Mouse (Mus musculus) hindbrain, embryonic 12.5 days (tissue): ENCODE data around the gene Spata16. TPM values are rescaled to one million over a fixed set of nuclear protein-coding genes. Genes with fewer than 3 reads are reported as not detected.

ENCODE experiments used
- ATAC-seq: fragments of 200-750 bp; cut with Nextera tagmentation; 2 replicates; pipeline ENCODE4 v1.8.0; 2017; ENCODE audit warnings: moderate TSS enrichment; ENCODE audit not compliant: low FRiP score
- H3K27ac ChIP-seq: fragments of 300-500 bp; sonication (generic); 2 replicates; pipeline ENCODE4 v1.5.1; 2016; ENCODE audit warnings: mild to moderate bottlenecking
- H3K27me3 ChIP-seq: fragments of 300-500 bp; sonication (generic); 2 replicates; pipeline ENCODE4 v1.6.1; 2016; ENCODE audit warnings: mild to moderate bottlenecking
- H3K36me3 ChIP-seq: fragments of 300-500 bp; sonication (generic); 2 replicates; pipeline ENCODE4 v1.6.1; 2016; ENCODE audit warnings: mild to moderate bottlenecking
- H3K4me1 ChIP-seq: fragments of 300-500 bp; sonication (generic); 2 replicates; pipeline ENCODE4 v1.6.1; 2016
- H3K4me2 ChIP-seq: fragments of 300-500 bp; sonication (generic); replicated peaks from 2 replicates; pipeline ENCODE4 v1.6.1; 2016; ENCODE audit warnings: mild to moderate bottlenecking
- H3K4me3 ChIP-seq: fragments of 300-500 bp; sonication (generic); 2 replicates; pipeline ENCODE4 v1.5.1; 2016; ENCODE audit warnings: mild to moderate bottlenecking
- H3K9ac ChIP-seq: fragments of 300-500 bp; sonication (generic); 2 replicates; pipeline ENCODE4 v1.6.1; 2016; ENCODE audit warnings: mild to moderate bottlenecking, moderate library complexity
- H3K9me3 ChIP-seq: fragments of 300-500 bp; sonication (generic); replicated peaks from 2 replicates; pipeline ENCODE4 v1.6.1; 2016; ENCODE audit warnings: mild to moderate bottlenecking
- WGBS: fragments of 180-500 bp; shearing (Covaris S2); methylation state at CpG from one replicate; pipeline ENCODE4 v1.1.7; 2016; 5-methylcytosine and 5-hydroxymethylcytosine counted together
- polyA plus RNA-seq: library from polyadenylated mRNA; unstranded; fragments of >200 nt; fragmentation: Nextera tagmentation; extraction: Ambion mirVana; gene quantifications from 2 replicates; pipeline ENCODE4 v1.2.1, GENCODE M21; 2016

Spata16 gene
- polyA plus RNA-seq, 1 experiment from 2014 or later, result not detected

DNA sequence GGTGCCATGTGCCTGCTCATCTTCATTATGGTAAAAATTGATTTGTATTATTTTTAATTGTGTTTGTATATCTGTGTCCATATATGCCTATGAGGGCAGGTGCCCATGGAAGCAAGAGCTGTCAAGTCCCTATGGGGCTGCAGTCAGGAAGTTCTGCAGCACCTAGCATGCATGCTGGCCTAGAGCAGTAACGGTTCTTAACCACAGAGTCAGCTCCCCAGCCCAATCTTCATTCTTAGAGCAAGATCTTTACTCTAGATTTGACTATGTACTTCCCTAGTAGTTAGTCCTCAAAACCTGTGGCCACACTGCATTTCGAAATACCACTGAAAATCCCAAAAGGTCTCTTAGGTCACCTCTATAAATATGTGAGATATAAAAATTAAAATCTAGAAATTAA is 113.1 kb downstream of the Spata16 start:
- no peak for ATAC-seq
- H3K9ac ChIP-seq, result no peak overlapping the region
- H3K9me3 ChIP-seq, result no peaks in the 10 kb centered on the region
- H3K27ac ChIP-seq, result no peak overlapping the region
- no peaks in the 10 kb centered on the region for H3K36me3 ChIP-seq
- no peaks in the 10 kb centered on the region for H3K27me3 ChIP-seq
- H3K4me2 ChIP-seq, result no peak overlapping the region
- H3K4me1 ChIP-seq, result no peaks in the 10 kb centered on the region
- WGBS, result 77% methylated on average over 2 of the region's 2 CpGs
- H3K4me3 ChIP-seq, result no peak overlapping the region

DNA sequence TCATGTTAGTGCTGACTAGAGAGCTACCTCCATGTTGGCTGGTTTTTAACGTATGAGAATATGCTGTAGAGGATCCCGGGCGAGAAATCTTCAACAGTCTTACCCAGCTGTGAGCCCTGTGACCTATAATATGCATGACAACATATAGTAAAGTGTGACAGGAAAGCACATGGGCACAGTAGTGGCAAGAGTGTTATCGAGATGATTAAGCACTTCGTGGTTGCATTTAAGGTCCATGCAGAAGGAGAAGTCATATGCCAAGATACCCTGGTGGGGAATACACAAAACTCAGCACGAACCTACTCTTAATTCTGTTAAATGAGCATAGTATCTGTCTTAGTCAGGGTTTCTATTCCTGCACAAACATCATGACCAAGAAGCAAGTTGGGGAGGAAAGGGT is 115.0 kb downstream of the Spata16 start:
- ATAC-seq, result no peak
- no peaks in the 10 kb centered on the region for H3K36me3 ChIP-seq
- H3K4me3 ChIP-seq, result no peak overlapping the region
- no peak overlapping the region for H3K27ac ChIP-seq
- 84% methylated on average over 6 of the region's 6 CpGs for WGBS
- H3K9me3 ChIP-seq, result no peaks in the 10 kb centered on the region
- H3K4me1 ChIP-seq, result no peaks in the 10 kb centered on the region
- H3K4me2 ChIP-seq, result no peak overlapping the region
- no peak overlapping the region for H3K9ac ChIP-seq
- no peaks in the 10 kb centered on the region for H3K27me3 ChIP-seq

DNA sequence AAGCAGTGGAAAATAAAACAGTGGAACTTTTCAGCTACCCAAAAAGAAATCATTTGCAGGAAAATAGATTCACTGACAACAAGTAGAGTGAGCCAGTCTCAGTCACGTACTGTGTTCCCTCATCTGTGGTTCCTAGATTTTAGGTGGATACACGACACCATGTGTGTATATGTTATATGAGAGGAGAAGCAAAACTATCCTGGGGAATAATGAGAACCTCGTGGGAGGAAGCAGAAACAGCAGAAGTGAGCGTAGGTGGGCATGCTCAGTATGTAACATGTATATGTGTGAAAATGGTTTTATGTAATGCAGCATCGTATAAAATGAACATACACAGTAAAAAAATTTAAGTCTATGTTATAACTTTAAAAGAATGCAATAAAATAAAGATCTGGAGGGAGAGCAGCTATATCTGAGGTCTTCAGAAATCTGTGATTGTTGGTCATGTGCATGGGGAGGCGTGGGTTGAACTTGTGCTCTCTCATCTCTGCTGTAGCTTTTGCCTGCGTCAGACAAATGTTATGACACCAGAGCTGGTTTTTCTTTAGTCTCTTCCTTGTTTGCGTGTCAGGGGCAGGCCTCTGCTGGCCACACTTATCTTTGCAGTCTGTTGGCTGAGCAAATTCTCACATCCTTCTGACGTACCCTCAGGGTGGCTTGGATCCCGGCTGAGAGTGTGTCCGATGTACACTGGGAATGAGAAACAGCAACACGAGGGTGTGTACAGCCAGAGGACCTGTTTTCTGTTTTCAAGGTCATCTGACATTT is 156.1 kb downstream of the Spata16 start:
- no peak overlapping the region for H3K4me3 ChIP-seq
- no peaks in the 10 kb centered on the region for H3K36me3 ChIP-seq
- no peak overlapping the region for H3K4me2 ChIP-seq
- H3K4me1 ChIP-seq, result peaks cover 6% of the 10 kb centered on the region; the same call in 1 of the 2 replicates
- no peak overlapping the region for H3K27ac ChIP-seq
- H3K9me3 ChIP-seq, result no peaks in the 10 kb centered on the region
- ATAC-seq, result no peak
- no peak overlapping the region for H3K9ac ChIP-seq
- WGBS, result 73% methylated on average over 12 of the region's 12 CpGs
- H3K27me3 ChIP-seq, result no peaks in the 10 kb centered on the region

DNA sequence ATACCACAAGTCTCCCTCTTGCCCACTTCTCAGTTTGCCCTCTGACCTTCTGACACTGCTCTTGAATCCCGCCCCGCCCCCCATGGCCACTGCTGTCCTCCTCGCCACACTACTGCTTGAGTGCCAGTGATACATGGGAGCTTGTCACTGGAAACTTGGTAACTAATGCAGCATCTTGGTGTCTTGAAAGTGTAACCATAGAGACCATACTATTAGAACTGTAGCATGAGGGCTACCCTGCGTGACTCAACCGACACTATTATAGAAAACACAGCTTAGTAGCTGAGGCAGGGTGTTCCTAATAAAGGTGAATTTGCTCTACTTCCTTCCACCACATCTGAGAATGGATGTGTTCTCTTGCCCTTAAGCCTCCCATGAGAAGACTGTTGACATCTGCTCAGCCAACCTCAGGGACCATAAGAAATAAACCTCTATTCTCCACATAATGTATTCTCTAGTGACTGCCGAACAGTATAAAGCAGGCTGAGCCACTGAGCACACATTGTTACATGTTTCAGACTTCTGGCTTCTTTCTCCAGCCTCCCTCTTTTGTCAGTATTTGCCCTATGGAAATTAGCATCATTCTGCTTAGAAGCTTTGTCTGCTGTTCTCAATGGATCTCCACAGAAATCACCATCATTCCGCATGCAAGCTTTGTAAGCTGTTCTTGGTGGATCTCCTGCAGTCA is 158.6 kb downstream of the Spata16 start:
- Histone ChIP-seq H3K4me3 (no peak overlapping the region), H3K27ac (peak overlapping the region; percentile 24; the same call in 1 of the 2 replicates), H3K4me1 (peaks cover 6% of the 10 kb centered on the region; the same call in 1 of the 2 replicates), H3K4me2 (no peak overlapping the region), H3K9me3 (no peaks in the 10 kb centered on the region), H3K27me3 (no peaks in the 10 kb centered on the region), H3K9ac (no peak overlapping the region), H3K36me3 (no peaks in the 10 kb centered on the region)
- 55% methylated on average over 7 of the region's 7 CpGs for WGBS
- peak; percentile 83 for ATAC-seq

DNA sequence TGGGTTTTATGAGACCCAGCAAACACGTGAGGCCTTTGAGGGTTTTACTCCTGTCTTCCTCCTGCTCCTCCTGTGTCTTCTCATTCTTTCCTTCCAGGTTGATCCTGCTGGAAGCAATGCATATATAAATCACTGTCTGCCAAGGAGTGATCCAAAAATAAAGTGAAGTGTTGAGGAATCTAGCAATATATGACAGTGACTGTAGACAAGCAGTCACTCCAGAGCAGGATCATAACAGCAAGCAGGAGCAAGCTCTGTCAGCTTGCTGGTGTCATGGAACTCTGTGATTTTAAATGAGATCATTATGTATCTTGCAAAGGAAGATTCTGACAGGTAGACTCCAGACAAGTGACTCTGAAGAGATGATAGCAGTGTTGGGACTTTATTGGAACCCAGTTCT is 159.5 kb downstream of the Spata16 start:
- H3K36me3 ChIP-seq, result no peaks in the 10 kb centered on the region

DNA sequence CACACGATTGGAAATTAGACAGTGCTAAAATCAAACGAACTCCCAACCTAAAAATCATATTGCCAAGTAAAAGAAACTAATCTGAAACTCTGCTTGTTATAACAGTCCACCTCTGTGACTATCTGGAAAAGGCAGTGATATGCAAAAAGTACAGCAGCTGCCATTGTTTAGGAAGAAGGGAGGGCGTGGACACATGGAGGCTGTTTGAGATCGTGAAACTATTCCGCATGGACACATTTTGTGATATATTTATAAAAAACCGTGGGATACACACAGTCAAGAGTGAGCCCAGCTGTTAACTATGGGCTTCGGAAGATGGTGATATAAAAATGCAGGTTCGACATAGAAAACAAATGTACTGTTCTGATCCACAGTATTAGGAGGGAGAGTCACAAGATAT is 176.9 kb downstream of the Spata16 start:
- no peak overlapping the region for H3K27ac ChIP-seq
- H3K4me2 ChIP-seq, result no peak overlapping the region
- H3K4me3 ChIP-seq, result no peak overlapping the region
- H3K36me3 ChIP-seq, result no peaks in the 10 kb centered on the region
- H3K9me3 ChIP-seq, result no peaks in the 10 kb centered on the region
- no peaks in the 10 kb centered on the region for H3K4me1 ChIP-seq
- no peaks in the 10 kb centered on the region for H3K27me3 ChIP-seq
- 90% methylated on average over 8 of the region's 8 CpGs for WGBS
- no peak overlapping the region for H3K9ac ChIP-seq
- no peak for ATAC-seq

More for the DNA sequence above, 159.5 kb downstream of the Spata16 start:
- no peak overlapping the region for H3K9ac ChIP-seq
- no peaks in the 10 kb centered on the region for H3K9me3 ChIP-seq
- no peak overlapping the region for H3K27ac ChIP-seq
- H3K4me3 ChIP-seq, result no peak overlapping the region
- peaks cover 6% of the 10 kb centered on the region; the same call in 1 of the 2 replicates for H3K4me1 ChIP-seq
- no peak for ATAC-seq
- no peak overlapping the region for H3K4me2 ChIP-seq
- WGBS, result 67% methylated on average over 1 of the region's 1 CpGs
- H3K27me3 ChIP-seq, result no peaks in the 10 kb centered on the region

DNA sequence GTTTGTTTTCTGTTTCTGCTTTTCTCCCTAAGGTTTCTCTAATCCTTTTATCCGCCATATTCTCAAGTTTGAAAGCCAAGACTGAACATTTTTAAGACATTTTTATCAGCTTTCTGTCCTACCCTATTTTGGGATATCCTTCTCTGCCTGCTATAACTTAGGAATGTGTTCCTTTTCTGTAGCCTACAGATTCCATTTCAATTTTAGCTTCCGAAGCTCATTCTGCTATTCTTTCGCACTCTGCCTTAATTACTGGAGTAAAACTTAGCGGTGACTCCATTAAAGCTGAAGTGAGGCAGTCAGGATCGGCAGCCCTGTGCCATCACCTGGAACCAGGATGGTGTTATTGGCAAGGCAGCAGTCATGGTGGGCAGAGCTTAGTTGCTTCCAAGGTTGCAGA is 178.3 kb downstream of the Spata16 start:
- 94% methylated on average over 5 of the region's 5 CpGs for WGBS
- Histone ChIP-seq H3K4me3 (no peak overlapping the region), H3K27me3 (no peaks in the 10 kb centered on the region), H3K27ac (no peak overlapping the region), H3K9me3 (0 out of 2 replicates have a peak, but pooled peaks cover 3% of the 10 kb centered on the region), H3K36me3 (no peaks in the 10 kb centered on the region), H3K9ac (no peak overlapping the region), H3K4me1 (no peaks in the 10 kb centered on the region), H3K4me2 (no peak overlapping the region)
- ATAC-seq, result no peak

DNA sequence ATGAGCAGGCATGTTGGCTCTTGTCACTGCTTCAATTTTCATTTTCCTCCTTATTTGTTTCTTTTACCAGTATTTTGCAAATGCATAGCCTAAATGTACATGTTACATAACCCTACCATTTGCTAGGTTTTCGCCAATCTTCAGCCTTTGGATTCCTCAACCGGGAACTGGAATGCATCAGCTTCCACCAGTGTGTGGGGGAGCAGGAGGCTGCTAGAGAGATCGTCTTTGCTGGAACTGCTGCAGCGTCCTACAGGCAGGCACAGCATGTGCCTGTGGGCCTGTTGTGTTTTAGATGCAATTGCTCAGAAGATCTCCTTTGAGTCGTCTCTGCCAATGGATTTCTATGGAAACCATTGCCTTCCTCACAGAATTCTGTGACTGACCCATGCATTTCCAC is 182.0 kb downstream of the Spata16 start:
- no peaks in the 10 kb centered on the region for H3K4me1 ChIP-seq
- ATAC-seq, result no peak
- WGBS, result 45% methylated on average over 5 of the region's 5 CpGs
- H3K4me2 ChIP-seq, result no peak overlapping the region
- H3K27ac ChIP-seq, result no peak overlapping the region
- no peak overlapping the region for H3K9ac ChIP-seq
- no peak overlapping the region for H3K4me3 ChIP-seq
- H3K9me3 ChIP-seq, result 0 out of 2 replicates have a peak, but pooled peaks cover 3% of the 10 kb centered on the region
- no peaks in the 10 kb centered on the region for H3K27me3 ChIP-seq
- H3K36me3 ChIP-seq, result no peaks in the 10 kb centered on the region

DNA sequence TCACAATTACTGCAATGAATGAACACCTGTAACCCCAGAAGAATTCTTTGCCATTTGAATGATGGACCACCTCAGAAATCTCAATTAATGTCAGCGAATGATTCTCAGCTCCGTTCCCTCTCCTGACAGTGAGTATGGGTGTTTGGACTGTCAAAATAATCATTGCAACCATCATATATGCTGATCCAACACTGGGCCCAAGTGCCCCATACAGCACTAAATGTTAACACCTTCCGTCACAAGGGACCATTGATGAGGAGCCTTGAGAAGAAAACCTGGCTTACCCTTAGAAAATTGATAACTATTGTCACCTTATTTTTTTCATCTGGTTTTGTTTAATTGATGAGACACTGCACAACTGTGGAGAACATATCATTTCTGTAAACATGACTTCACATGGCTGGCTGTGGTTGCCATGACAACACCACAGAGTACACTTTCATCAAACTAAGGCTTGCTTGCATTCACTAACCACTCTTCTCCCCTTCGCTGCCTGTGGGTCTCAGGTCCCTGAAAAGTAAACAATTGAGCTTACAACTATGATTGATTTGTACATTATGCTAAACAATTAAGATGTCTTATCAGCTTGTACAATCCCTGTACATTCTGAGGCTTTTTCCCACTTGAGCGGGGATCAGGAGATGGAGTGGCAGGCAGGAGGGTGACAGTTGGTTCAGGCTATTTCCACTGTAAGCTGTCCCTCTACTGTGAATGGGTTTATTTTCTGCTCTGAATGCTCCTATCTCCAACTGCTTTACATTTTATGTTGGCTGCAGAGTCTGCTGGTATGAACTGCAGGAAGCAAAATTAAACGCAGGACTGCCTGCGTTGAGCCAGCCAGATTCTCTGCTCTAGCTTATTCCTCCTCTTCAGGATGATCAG is 189.8 kb downstream of the Spata16 start:
- peak; percentile 57; the same call in 1 of the 2 replicates for ATAC-seq
- Histone ChIP-seq H3K4me2 (no peak overlapping the region), H3K27me3 (no peaks in the 10 kb centered on the region), H3K4me3 (no peak overlapping the region), H3K4me1 (0 out of 2 replicates have a peak, but pooled peaks cover 2% of the 10 kb centered on the region), H3K9me3 (no peaks in the 10 kb centered on the region), H3K36me3 (no peaks in the 10 kb centered on the region), H3K27ac (no peak overlapping the region), H3K9ac (no peak overlapping the region)
- WGBS, result 69% methylated on average over 7 of the region's 7 CpGs

DNA sequence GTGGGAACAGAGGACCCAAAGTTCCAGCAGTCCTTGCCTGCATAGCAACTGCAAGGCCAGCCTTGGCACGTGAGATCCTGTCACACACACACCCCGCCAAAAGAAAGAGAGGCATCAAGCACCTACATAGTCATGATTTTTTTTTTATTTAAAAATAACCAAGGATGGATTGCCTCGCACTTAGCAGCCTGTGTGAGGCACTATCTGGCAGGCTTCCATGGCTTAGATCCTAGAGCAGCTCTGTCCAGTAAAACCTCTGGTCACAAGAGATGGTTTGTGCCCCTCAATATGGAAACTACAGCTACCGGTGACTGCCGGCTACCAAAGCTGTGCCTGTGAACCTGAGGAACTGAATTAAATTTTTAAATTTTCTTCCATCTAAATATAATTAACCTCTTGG is 195.5 kb downstream of the Spata16 start:
- WGBS, result 90% methylated on average over 5 of the region's 5 CpGs
- no peak overlapping the region for H3K27ac ChIP-seq
- H3K4me1 ChIP-seq, result peaks cover 16% of the 10 kb centered on the region
- H3K4me2 ChIP-seq, result no peak overlapping the region
- no peaks in the 10 kb centered on the region for H3K9me3 ChIP-seq
- no peak overlapping the region for H3K9ac ChIP-seq
- H3K27me3 ChIP-seq, result no peaks in the 10 kb centered on the region
- no peaks in the 10 kb centered on the region for H3K36me3 ChIP-seq
- no peak for ATAC-seq
- H3K4me3 ChIP-seq, result no peak overlapping the region

DNA sequence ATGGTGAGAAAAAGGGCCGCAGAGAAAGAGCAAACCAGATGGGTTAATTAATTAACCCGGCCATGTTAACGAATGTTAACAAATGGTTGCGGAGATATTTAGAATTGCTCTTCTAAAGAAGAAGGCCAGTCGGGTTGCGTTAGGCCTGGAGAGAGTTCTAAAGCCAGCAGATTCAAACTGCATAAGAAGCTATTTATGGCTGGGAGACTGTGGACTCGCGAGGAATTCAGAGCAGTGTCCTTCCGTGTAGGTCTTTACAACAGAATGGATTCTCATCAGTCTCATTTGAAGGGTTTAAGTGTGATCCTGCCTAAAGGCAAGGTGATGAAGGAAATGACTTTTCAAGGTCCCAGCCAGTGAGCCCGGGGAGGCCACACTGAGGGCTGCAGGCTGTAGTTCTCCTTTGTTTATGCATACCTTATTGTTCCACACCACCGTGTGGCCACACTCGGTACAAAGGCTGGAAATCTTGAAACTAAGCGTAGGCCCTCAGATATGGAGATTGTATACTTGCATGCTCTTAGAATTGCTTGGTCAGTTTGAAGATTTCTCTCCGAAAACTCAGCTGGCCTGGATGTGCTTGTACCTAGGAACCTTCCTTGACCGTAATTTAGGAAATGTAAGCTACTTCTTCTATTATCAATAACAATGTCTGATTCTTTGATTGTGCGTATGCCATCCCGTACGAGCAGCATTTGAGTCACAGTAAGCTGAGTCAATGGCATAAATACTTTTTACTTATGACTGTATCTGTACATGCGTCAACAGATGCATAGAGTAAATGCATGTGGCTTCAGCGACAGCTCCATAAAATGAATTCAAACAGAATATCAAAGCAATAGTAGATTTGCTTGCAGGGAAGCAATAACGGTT is 197.0 kb downstream of the Spata16 start:
- H3K4me1 ChIP-seq, result peaks cover 16% of the 10 kb centered on the region
- H3K4me2 ChIP-seq, result no peak overlapping the region
- 0 out of 2 replicates have a peak overlapping the region, but pooled peaks have one; percentile 44 for H3K27ac ChIP-seq
- H3K27me3 ChIP-seq, result no peaks in the 10 kb centered on the region
- H3K9ac ChIP-seq, result no peak overlapping the region
- no peaks in the 10 kb centered on the region for H3K9me3 ChIP-seq
- WGBS, result 68% methylated on average over 21 of the region's 21 CpGs
- ATAC-seq, result peak; percentile 77
- H3K36me3 ChIP-seq, result no peaks in the 10 kb centered on the region
- H3K4me3 ChIP-seq, result no peak overlapping the region
